Comparison of ENCODE assay signal across 24 mouse cellular contexts in the genomic region with DNA sequence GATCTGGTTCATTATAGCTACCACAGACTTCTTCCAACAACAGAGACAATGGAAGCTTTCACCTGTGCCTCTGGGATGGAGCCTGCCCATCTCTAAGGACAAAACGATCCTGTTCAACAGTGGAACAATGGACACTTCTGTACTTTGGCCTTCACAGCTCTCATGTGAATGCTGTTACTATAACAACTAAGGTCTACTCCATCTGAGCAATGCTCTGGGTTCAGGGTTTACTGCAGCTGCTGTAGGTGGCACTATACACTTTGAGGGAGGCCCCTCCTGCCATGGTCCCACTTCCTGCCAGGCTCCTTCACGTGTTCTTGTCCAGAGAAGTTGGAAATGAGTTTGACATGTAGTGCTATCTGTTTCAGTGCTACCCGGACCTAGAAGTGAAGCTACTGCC. TPM values are rescaled to one million over a fixed set of nuclear protein-coding genes. Genes with fewer than 3 reads are reported as not detected.
DNase-seq lines count a peak whose midpoint lies in the region; ATAC-seq and TF ChIP-seq lines count a peak whose summit lies in the region.
"Had no signal": no experiment of that assay in that cellular context is flagged by ENCODE, and none has a peak within 500 bp of the region (broad histone marks: within the 10 kb centered on the region; RNA-seq: fewer than 3 reads in every experiment).

No protein-coding gene starts in this region.

- no peaks in the 10 kb centered on the region for H3K27me3 ChIP-seq in kidney, adult 2 months (replicated peaks; ENCODE audit: control insufficient read depth, insufficient read depth, low read length)
- H3K27me3 ChIP-seq in testis, adult 2 months (ENCODE audit: control insufficient read depth, insufficient read depth, low read length) = no peaks in the 10 kb centered on the region
- no peaks in the 10 kb centered on the region for H3K27me3 ChIP-seq in intestine, postnatal 0 days (replicated peaks; ENCODE audit: control insufficient read depth, insufficient read depth, low read length)
- H3K27me3 ChIP-seq: forebrain, embryonic 15.5 days; heart, embryonic 13.5 days; hindbrain, embryonic 12.5 days; limb, embryonic 12.5 days; midbrain, embryonic 12.5 days; neural tube, embryonic 13.5 days had no signal

- no peak for TF ChIP-seq POLR2A in kidney, adult 2 months (IDR thresholded peaks at IDR 0.05; ENCODE audit: low read depth, low read length)
- TF ChIP-seq POLR2A in testis, adult 2 months (IDR thresholded peaks at IDR 0.05; ENCODE audit: control insufficient read depth, low read depth, low read length) = no peak

- H3K9me3 ChIP-seq in intestine, postnatal 0 days (ENCODE audit: control insufficient read depth) = no peaks in the 10 kb centered on the region
- H3K9me3 ChIP-seq: forebrain, embryonic 15.5 days; heart, embryonic 13.5 days; hindbrain, embryonic 12.5 days; limb, embryonic 12.5 days; midbrain, embryonic 12.5 days; neural tube, embryonic 13.5 days had no signal

- H3K4me2 ChIP-seq in intestine, postnatal 0 days (replicated peaks; ENCODE audit: low read depth) = no peak overlapping the region
- H3K4me2 ChIP-seq: forebrain, embryonic 15.5 days; heart, embryonic 13.5 days; hindbrain, embryonic 12.5 days; limb, embryonic 12.5 days; midbrain, embryonic 12.5 days; neural tube, embryonic 13.5 days had no signal

- no peak overlapping the region for H3K4me3 ChIP-seq in kidney, adult 2 months (ENCODE audit: insufficient read depth, low read depth, low read length)
- H3K4me3 ChIP-seq in testis, adult 2 months (ENCODE audit: control insufficient read depth, low read depth, low read length) = peak overlapping the region; percentile 30; the same call in 1 of the 2 replicates
- no peak overlapping the region for H3K4me3 ChIP-seq in intestine, postnatal 0 days (ENCODE audit: low read depth, low read length)
- H3K4me3 ChIP-seq: forebrain, embryonic 15.5 days; heart, embryonic 13.5 days; hindbrain, embryonic 12.5 days; left cerebral cortex, adult 2 months; limb, embryonic 12.5 days; midbrain, embryonic 12.5 days; neural tube, embryonic 13.5 days had no signal

- peaks cover 9% of the 10 kb centered on the region; the same call in 1 of the 2 replicates for H3K4me1 ChIP-seq in kidney, adult 2 months (ENCODE audit: control insufficient read depth, insufficient read depth, low read length)
- H3K4me1 ChIP-seq in testis, adult 2 months (ENCODE audit: control insufficient read depth, insufficient read depth, low read length) = no peaks in the 10 kb centered on the region; the same call in 1 of the 2 replicates
- H3K4me1 ChIP-seq in intestine, postnatal 0 days (replicated peaks; ENCODE audit: control insufficient read depth, insufficient read depth, low read length) = 0 out of 2 replicates have a peak, but pooled peaks cover 3% of the 10 kb centered on the region
- H3K4me1 ChIP-seq: limb, embryonic 12.5 days had no signal

- H3K36me3 ChIP-seq in kidney, adult 2 months (ENCODE audit: control insufficient read depth, insufficient read depth, low read length) = no peaks in the 10 kb centered on the region
- no peaks in the 10 kb centered on the region for H3K36me3 ChIP-seq in testis, adult 2 months (ENCODE audit: control insufficient read depth, insufficient read depth, low read length)
- H3K36me3 ChIP-seq in intestine, postnatal 0 days (ENCODE audit: control insufficient read depth, insufficient read depth) = peaks cover 4% of the 10 kb centered on the region; the same call in 1 of the 2 replicates
- H3K36me3 ChIP-seq: forebrain, embryonic 15.5 days; neural tube, embryonic 13.5 days had no signal

- no peak for TF ChIP-seq CTCF in kidney, adult 2 months (conservative IDR thresholded peaks at IDR 0.05; ENCODE audit: insufficient read depth, insufficient read length, low read depth, low read length)
- TF ChIP-seq CTCF in testis, adult 2 months (IDR thresholded peaks at IDR 0.05; ENCODE audit: control insufficient read depth, insufficient read depth, insufficient replicate concordance, low read depth, low read length) = no peak
- peak; percentile 36; the same call in 1 of the 2 replicates for TF ChIP-seq CTCF in intestine, postnatal 0 days (IDR thresholded peaks at IDR 0.05; ENCODE audit: low read depth)

- no peak overlapping the region for H3K27ac ChIP-seq in kidney, adult 2 months (ENCODE audit: insufficient read depth, low read depth, low read length)
- no peak overlapping the region for H3K27ac ChIP-seq in testis, adult 2 months (ENCODE audit: control insufficient read depth, insufficient read depth, low read depth, low read length)
- H3K27ac ChIP-seq in intestine, postnatal 0 days (ENCODE audit: low read depth, low read length) = no peak overlapping the region
- H3K27ac ChIP-seq: heart, embryonic 13.5 days; hindbrain, embryonic 12.5 days; hindbrain, postnatal 0 days; kidney, postnatal 0 days; left cerebral cortex, adult 2 months; limb, embryonic 12.5 days; midbrain, embryonic 12.5 days; neural tube, embryonic 13.5 days had no signal

- peak; percentile 69; the same call in 1 of the 2 replicates for ATAC-seq in intestine, postnatal 0 days
- ATAC-seq: CD4-positive, CD25-positive, alpha-beta regulatory T cell, adult 4 months; forebrain, embryonic 15.5 days; hindbrain, postnatal 0 days had no signal

- no peak overlapping the region for H3K9ac ChIP-seq in intestine, postnatal 0 days (ENCODE audit: low read depth, low read length)
- H3K9ac ChIP-seq: forebrain, embryonic 15.5 days; heart, embryonic 13.5 days; hindbrain, embryonic 12.5 days; limb, embryonic 12.5 days; midbrain, embryonic 12.5 days; neural tube, embryonic 13.5 days had no signal

- 59% methylated on average over 3 of the region's 3 CpGs for WGBS in kidney, adult 2 months
- 41% methylated on average over 3 of the region's 3 CpGs for WGBS in intestine, postnatal 0 days

- peak; percentile 38 for DNase-seq in kidney, adult 2 months
- no peak for DNase-seq in kidney, postnatal 14 days
- no peak for DNase-seq in testis, postnatal 14 days (ENCODE audit: low spot score)
- peak; percentile 30 for DNase-seq in thymus, postnatal 4 days
- DNase-seq in MN1 (ENCODE audit: low spot score) = no peak
- DNase-seq: adrenal gland, adult 8-10 months; cerebellum, adult 11 months; cerebellum, adult 9-10 months; cerebellum, postnatal 36 days; heart, postnatal 10 days; kidney, adult 11 months; lung, postnatal 36 days had no signal

RNA-seq across cellular contexts. Expression of gene Sumf1, which starts 36.9 kb away (rescaled TPM):
- 37.6 and 46.0 TPM in 2 replicates for polyA plus RNA-seq in kidney, adult 2 months (2012; rRNA removed)
- polyA plus RNA-seq in testis, adult 2 months (2012; rRNA removed) = 8.1 and 9.2 TPM in 2 replicates
- polyA plus RNA-seq in intestine, postnatal 0 days (2015; fragmentation: Nextera tagmentation; extraction: Ambion mirVana) = 30.1 and 30.2 TPM in 2 replicates

Comparison
In these comparisons a context has a peak if more than half of its experiments do, and no peak if none do; other contexts are left out.
1. DNase-seq: peak in kidney, adult 2 months (single experiment) and thymus, postnatal 4 days (single experiment); none in kidney, postnatal 14 days (single experiment), testis, postnatal 14 days (single experiment) and MN1 (single experiment).